Mouse (Mus musculus) right cerebral cortex, postnatal 25 days (tissue): ENCODE data around the gene Spindoc.
A peak's percentile ranks its signal among the peaks of the same experiment; 100 is the strongest.

Experiments
- DNase-seq: peaks from one replicate; pipeline ENCODE4 v3.0.0; 2022

The Spindoc gene

GRCm38 (mm10) chr19:7334049-7334448 lies 48.7 kb downstream of the Spindoc start:
- no peak for DNase-seq

GRCm38 (mm10) chr19:7321391-7321790 lies 61.4 kb downstream of the Spindoc start:
- DNase-seq = no peak

GRCm38 (mm10) chr19:7320181-7320580 lies 62.6 kb downstream of the Spindoc start:
- DNase-seq = no peak

DNA sequence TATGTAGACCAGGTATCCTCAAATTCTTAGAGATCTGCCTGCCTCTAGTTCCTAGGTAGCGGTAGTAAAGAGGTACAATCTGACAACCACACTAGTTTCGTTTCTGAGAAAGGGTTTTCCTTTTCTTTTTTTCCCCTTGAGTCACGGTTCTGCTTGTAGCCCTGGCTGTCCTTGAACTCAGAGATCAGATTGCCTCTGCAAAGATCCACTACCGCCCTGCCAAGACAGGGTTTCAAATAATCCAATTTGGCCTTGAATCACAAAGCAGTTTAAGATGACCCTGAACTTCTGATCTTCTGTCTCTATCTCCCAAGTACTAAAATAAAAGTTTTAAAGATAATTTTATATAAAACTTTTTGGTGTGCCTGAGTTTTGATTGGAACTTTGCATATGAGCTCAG lies 65.1 kb downstream of the Spindoc start:
- no peak for DNase-seq

DNA sequence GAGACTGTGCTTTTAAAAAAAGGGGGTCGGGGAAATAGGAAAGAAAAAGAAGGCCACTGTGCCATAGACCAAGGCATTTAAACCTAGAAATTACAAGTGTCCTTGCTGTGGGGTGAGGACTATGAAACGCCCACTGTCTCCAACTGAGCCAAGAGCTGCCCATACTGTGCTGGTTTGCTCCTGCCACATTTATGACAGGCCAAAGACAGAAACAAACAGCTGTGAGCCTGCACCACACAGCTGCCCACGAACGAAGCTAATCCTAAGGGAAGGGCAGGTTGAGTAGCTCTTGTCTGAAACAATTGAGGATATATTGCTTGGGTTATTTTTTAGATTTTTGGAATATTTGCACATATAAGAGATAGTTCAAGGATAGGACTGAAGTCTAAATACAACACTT lies 66.0 kb downstream of the Spindoc start:
- no peak for DNase-seq

DNA sequence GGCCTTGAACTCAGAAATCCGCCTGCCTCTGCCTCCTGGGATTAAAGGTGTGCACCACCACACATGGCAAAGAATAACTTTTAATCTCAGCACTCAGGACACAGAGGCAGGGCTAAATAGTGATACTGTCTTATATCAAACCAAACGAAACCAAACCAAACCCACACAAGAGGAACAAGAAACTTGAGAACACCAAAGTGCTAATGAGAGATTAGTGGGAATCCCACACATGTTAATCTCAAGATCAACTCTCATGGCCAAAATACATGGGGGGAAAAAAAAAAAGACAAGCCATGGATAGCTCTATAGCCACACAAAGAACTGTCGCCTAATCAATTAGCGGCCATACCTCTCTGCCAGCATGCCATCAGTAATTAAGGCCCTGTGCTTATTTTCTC lies 67.2 kb downstream of the Spindoc start:
- DNase-seq = no peak

DNA sequence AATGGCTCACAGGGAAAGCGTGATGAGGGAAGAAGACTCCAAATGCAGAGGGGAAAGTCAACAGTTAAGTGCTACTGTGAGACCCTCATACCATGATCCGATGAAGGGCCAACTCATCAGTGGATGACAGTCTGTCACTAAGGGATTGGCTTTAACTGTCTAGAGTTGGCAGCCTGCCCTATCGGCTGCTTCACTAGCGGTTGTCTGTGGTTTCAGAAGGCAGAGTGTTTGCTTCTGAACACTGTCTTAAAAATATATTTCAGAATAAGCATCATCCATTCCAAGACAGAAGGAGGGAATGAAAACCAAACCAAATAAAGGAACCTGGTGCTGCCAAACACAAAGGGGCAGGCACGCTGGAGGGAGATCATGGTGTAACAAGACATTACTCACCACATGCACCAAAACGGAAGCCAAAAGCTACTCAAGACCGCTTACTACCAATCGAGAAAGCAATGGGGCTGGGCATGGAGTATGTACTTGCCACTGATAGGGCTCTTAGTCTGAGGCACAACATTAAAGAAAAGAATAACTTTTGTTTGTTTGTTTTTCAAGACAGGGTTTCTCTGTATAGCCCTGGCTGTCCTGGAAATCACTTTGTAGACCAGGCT lies 67.7 kb downstream of the Spindoc start:
- DNase-seq = no peak

- no peak for DNase-seq
Observed at GRCm38 (mm10) chr19:7313660-7314059, 69.1 kb downstream of the Spindoc start.

DNA sequence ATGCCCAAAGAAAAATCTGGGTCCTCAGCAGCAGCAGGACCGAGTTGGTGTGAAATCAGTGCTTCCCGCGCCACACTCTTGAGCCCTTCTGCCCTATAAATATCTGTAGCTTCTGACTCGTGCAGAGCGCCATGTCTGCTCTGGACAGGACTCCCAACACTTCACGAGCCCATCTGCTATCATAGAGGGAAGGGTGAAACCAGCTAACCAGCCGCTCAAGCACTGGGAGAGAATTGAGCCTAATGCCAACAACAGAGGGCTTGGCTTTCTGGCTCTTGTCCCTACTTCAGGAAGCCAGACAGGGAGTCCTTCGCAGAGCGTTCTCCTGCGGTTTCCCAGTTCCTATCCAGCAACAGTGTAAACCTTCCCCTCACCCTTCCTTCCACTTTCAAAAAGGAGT lies 71.5 kb downstream of the Spindoc start:
- no peak for DNase-seq

DNA sequence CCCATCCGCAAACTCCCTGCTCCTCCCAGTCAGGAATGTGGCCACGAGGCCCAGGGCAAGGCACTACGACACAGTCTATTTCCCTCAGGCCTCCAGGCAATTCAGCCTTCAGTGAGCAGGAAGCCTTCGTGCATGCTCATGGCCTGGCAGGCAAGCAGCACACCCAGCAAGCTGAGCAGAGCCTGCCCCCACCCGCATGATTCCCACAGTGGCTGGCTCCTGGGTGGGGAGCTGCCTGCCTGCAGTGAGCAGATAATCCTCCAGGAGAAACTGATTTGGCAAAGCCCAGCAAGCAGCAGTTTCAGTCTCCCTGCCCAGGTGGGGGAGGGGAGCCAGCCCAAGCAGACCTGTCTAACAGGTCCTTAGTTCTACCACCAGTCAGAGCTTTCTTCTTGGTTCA lies 72.1 kb downstream of the Spindoc start:
- DNase-seq = peak; percentile 45

DNA sequence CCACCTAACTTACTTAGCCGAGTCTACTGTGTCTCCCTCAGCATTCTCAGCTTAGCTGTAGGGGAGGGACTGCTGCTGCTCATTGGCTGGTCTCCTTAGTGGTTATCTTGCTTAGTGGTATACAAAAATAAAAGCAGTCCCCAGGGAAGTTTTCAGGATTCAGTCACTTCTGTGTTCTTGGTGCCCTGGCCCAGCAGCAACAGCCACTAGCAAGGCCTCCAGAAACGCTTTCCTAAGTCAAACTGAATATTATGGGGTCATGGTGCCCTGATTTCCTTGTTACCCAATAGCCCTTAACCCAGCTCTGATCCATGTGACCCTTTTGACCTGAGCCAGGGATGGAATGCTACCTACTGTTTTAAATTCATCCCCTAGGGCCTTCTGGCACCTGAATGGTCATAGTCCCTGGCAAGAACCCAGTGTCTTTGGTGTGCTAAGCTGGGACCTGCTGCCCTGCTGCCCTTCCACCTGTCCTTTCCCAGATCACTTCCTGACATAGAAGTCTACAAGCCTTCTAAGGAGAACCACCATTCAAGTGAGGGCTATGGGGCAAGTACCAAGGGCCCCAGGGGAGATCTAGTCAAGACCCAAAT lies 73.0 kb downstream of the Spindoc start:
- DNase-seq = no peak

DNA sequence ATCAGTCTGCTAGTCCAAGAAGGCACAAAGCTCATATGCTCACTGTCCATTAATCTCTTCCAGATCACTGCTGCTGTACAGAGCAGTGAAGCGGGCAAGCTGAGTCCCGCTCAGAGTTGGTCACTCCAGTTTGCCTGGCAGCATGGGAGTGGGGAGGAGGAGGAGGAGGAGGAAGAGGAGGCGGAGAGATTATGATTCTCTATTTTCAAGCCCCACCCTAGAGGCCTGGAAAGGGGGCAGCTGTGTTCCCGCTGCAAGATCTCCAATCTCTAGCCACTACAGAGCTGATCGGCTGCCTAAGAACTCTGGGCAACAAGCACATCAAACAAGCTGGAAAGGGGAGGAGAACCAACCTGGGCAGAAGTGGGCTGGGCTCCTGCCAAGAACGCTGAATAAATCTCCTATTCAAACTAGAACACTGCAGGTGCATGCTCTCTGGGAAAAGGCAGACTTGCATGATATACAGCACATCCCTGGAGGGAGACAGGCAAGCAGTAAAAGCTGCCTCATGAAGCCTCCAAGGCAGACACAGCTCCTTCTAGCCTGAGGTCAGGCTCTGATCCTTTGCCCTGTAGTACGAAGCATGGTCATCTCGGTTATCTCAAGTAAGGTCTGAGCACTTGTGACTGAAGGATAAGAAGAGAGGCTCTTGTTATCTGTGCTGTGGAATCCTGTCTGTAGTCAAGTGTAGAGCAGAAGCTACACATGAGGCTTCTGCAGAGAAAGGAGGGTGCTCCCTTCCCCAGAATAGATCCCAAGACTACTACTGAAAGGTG lies 74.6 kb downstream of the Spindoc start:
- DNase-seq = peak; percentile 32

GRCm38 (mm10) chr19:7306968-7307367 lies 75.8 kb downstream of the Spindoc start:
- DNase-seq = no peak

DNA sequence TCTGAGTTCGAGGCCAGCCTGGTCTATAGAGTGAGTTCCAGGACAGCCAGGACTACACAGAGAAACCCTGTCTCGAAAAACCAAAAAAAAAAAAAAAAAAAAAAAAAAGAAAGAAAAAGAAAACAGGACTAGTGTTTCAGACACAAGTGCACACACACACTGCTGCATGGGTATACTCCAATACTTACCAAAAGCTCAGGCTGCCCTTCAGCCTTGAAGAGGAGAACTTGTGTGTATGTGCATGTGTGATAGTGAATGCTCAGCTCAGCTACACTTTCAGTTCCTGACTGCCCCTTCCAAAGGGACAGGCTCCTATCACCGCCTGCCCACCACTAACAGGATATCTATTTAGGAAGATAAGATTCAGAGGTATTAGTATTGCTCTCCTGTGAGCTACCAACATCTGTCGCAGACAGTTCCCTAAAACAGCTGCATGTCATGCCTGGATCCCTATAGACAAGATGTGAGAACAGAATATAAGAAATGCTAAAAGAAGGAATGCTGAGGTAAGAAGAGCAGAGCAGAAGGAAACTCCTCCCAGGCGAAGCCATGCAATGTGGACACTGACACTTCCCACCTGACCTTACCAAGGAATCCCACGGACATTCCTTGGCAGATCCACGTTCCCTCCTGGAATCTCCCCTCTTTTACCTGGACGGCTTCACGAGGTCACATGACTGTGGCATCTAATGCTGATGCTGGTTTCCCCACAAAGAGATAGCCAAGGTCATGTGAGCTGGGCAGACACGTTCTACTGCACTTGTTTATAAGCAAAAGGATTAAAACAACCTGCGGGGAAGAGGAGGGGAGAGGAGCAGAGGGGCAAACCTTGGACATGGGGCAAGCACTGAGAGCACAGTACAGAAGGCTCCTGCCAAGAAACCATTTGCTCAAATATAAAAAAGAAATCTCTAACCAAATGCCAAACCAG lies 77.1 kb downstream of the Spindoc start:
- DNase-seq = no peak

DNA sequence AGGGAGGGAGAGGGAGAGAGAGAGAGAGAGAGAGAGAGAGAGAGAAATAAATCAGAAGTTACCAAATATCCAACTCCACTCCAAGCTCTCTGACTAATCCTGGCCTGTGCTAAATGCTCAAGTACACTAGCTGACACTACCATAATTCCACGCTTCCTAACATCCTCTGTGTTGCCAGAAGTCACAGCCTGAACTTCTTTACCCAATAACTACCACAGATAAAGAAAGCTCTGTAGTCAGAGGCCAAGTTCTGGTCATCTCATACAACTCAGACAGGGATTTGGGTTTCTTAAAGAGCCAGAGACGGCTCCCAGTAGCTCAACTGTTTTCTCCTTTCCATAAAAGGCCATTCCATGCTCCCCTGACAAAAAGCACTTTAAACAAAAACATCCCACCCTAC lies 78.0 kb downstream of the Spindoc start:
- no peak for DNase-seq
